Mouse (Mus musculus): ENCODE results near the gene Rbm24.

Gene Rbm24

GRCm38 (mm10) chr13:46433880-46434560 lies 15.8 kb downstream of the Rbm24 start:
- no peak for DNase-seq (ENCODE audit: low read depth, low spot score)

GRCm38 (mm10) chr13:46438960-46439359 lies 20.7 kb downstream of the Rbm24 start:
- DNase-seq (ENCODE audit: low read depth, low spot score), result no peak

GRCm38 (mm10) chr13:46444021-46444420 lies 25.8 kb downstream of the Rbm24 start:
- DNase-seq (ENCODE audit: low read depth, low spot score), result no peak

GRCm38 (mm10) chr13:46446062-46446461 lies 27.8 kb downstream of the Rbm24 start:
- DNase-seq (ENCODE audit: low read depth, low spot score), result no peak

GRCm38 (mm10) chr13:46448276-46448675 lies 30.0 kb downstream of the Rbm24 start:
- no peak for DNase-seq (ENCODE audit: low read depth, low spot score)

- DNase-seq (ENCODE audit: low read depth, low spot score), result no peak
These were observed 31.7 kb downstream of the Rbm24 start for GRCm38 (mm10) chr13:46449955-46450354.

GRCm38 (mm10) chr13:46450623-46451022 lies 32.4 kb downstream of the Rbm24 start:
- no peak for DNase-seq (ENCODE audit: low read depth, low spot score)

GRCm38 (mm10) chr13:46451548-46451947 lies 33.3 kb downstream of the Rbm24 start:
- no peak for DNase-seq (ENCODE audit: low read depth, low spot score)

GRCm38 (mm10) chr13:46459546-46459945 lies 41.3 kb downstream of the Rbm24 start:
- no peak for DNase-seq (ENCODE audit: low read depth, low spot score)

GRCm38 (mm10) chr13:46462280-46462679 lies 44.0 kb downstream of the Rbm24 start:
- DNase-seq (ENCODE audit: low read depth, low spot score), result no peak

GRCm38 (mm10) chr13:46463764-46464163 lies 45.5 kb downstream of the Rbm24 start:
- no peak for DNase-seq (ENCODE audit: low read depth, low spot score)

GRCm38 (mm10) chr13:46468251-46468650 lies 50.0 kb downstream of the Rbm24 start:
- DNase-seq (ENCODE audit: low read depth, low spot score), result no peak

- DNase-seq (ENCODE audit: low read depth, low spot score), result no peak
These were observed 51.3 kb downstream of the Rbm24 start for GRCm38 (mm10) chr13:46469536-46469935.
